20 mouse cellular contexts compared by ENCODE assay signal in the genomic region with DNA sequence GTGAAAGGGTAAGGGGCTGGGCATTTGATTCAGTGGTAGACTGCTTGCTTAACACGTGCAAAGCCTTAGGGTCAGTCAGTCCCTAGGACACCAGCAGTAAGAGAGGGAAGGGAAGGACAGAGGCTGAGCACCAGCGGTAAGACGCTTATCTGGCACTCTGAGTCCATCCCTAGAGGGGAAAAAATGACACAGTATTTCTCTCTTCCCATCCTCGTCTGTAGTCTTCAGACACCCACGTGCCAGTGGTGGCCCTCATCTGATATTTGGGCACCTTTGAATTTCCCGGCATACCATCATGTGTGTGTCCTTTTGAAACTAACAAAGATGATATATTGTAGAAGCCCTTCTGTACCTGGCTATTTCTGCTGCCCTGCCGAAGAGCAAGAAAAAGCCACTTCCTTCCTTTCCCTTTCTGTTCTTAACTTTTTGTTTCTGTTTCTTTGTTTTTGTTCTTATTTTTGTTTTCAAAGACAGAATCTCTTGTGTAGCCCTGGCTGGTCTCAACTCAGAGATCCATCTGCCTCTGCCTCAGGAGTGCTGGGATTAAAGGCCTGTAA. TPM values are rescaled to one million over a fixed set of nuclear protein-coding genes. Genes with fewer than 3 reads are reported as not detected.
DNase-seq lines count a peak whose midpoint lies in the region; ATAC-seq and TF ChIP-seq lines count a peak whose summit lies in the region.
"Had no signal": no experiment of that assay in that cellular context is flagged by ENCODE, and none has a peak within 500 bp of the region (broad histone marks: within the 10 kb centered on the region; RNA-seq: fewer than 3 reads in every experiment).

No protein-coding gene starts in this region.

- H3K9ac ChIP-seq in liver, postnatal 0 days (replicated peaks): no peak overlapping the region
- peak overlapping the region; percentile 31; the same call in 1 of the 2 replicates for H3K9ac ChIP-seq in CH12.LX (ENCODE audit: insufficient read depth, low read depth)
- H3K9ac ChIP-seq: forebrain, embryonic 13.5 days; heart, embryonic 12.5 days; lung, embryonic 14.5 days; midbrain, embryonic 13.5 days had no signal

- no peak for DNase-seq in liver, postnatal 0 days
- DNase-seq in liver: no peak
- peak; percentile 64 for DNase-seq in A20 (ENCODE audit: low read depth, low spot score)
- DNase-seq in CH12.LX (ENCODE audit: extremely low read depth): peak; percentile 38
- DNase-seq in cerebellum, adult 8-10 months: no peak
- DNase-seq in limb, embryonic 10.5 days (ENCODE audit: low spot score): no peak
- DNase-seq: adrenal gland, postnatal 25 days; cerebellum, adult 2 months; heart, postnatal 36 days; layer of hippocampus, postnatal 36 days; lung, embryonic 14.5 days; lung, postnatal 4 days; spleen, adult 18-20 months had no signal

- peaks cover under 1% of the 10 kb centered on the region; the same call in 1 of the 2 replicates for H3K4me1 ChIP-seq in liver, postnatal 0 days (ENCODE audit: insufficient read depth)
- peaks cover 8 to 18% of the 10 kb centered on the region in 2 experiments for H3K4me1 ChIP-seq in CH12.LX (ENCODE audit: control insufficient read depth in 1 of 2, insufficient read depth in 2 of 2)
- H3K4me1 ChIP-seq in limb, embryonic 10.5 days: peaks cover 24% of the 10 kb centered on the region

- ATAC-seq in liver, postnatal 0 days: no peak
- ATAC-seq in neutrophil, adult 5-6 weeks (ENCODE audit: extremely low read depth, insufficient number of reproducible peaks, low FRiP score, poor library complexity, severe bottlenecking): peak; percentile 34; the same call in 1 of the 2 replicates
- ATAC-seq: forebrain, embryonic 13.5 days; hindbrain, embryonic 16.5 days; midbrain, embryonic 13.5 days had no signal

- H3K27me3 ChIP-seq in liver, postnatal 0 days (ENCODE audit: insufficient read depth, low read length): no peaks in the 10 kb centered on the region
- H3K27me3 ChIP-seq in CH12.LX (replicated peaks): no peaks in the 10 kb centered on the region
- H3K27me3 ChIP-seq in limb, embryonic 10.5 days (ENCODE audit: low read depth, poor library complexity, severe bottlenecking): no peaks in the 10 kb centered on the region
- H3K27me3 ChIP-seq: forebrain, embryonic 13.5 days; heart, embryonic 12.5 days; midbrain, embryonic 13.5 days had no signal

- TF ChIP-seq POLR2A in CH12.LX (IDR thresholded peaks at IDR 0.05; ENCODE audit: low read depth, low read length): no peak

- WGBS in liver, postnatal 0 days (ENCODE audit: insufficient replicate concordance): 22% methylated on average over 7 of the region's 7 CpGs
- 79% methylated on average over 7 of the region's 7 CpGs for WGBS in limb, embryonic 10.5 days

- dilution Hi-C loops in CH12.LX (cut with MboI; ENCODE audit: extremely low pct_ligation_motif_present, extremely low pct_unique_long_range_greater_than_20kb, low sequenced_read_pairs): no loop called here

- no peak overlapping the region for H3K4me3 ChIP-seq in liver, postnatal 0 days (ENCODE audit: low read depth, low read length)
- no peak overlapping the region for H3K4me3 ChIP-seq in CH12.LX (replicated peaks in 1 of 3; ENCODE audit: low read depth in 2 of 3, low read length in 2 of 3, poor library complexity in 1 of 3)
- H3K4me3 ChIP-seq in limb, embryonic 10.5 days: no peak overlapping the region
- H3K4me3 ChIP-seq: forebrain, embryonic 13.5 days; heart, embryonic 12.5 days; midbrain, embryonic 13.5 days had no signal

- no peak for TF ChIP-seq RAD21 in CH12.LX (IDR thresholded peaks at IDR 0.05; ENCODE audit: low read depth, low read length)

- no peaks in the 10 kb centered on the region for H3K9me3 ChIP-seq in liver, postnatal 0 days (ENCODE audit: low read length)
- no peaks in the 10 kb centered on the region for H3K9me3 ChIP-seq in CH12.LX (replicated peaks; ENCODE audit: low read length)
- H3K9me3 ChIP-seq in limb, embryonic 10.5 days (replicated peaks): no peaks in the 10 kb centered on the region
- H3K9me3 ChIP-seq: forebrain, embryonic 13.5 days; heart, embryonic 12.5 days; midbrain, embryonic 13.5 days had no signal

- in situ Hi-C loops in CH12.LX (cut with MboI; ENCODE audit: low pct_ligation_motif_present, low pct_unique_long_range_greater_than_20kb, low sequenced_read_pairs): loop anchor here (25.0 kb wide), 1 partner anchor 416 kb away; no protein-coding TSS in a partner anchor

- peak overlapping the region; percentile 10 for H3K4me2 ChIP-seq in liver, postnatal 0 days (ENCODE audit: low read depth, low read length)
- peak overlapping the region; percentile 44; the same call in 1 of the 2 replicates for H3K4me2 ChIP-seq in CH12.LX (ENCODE audit: insufficient read depth, low read depth, poor library complexity, severe bottlenecking)
- H3K4me2 ChIP-seq: forebrain, embryonic 13.5 days; heart, embryonic 12.5 days; liver, embryonic 11.5 days; lung, embryonic 14.5 days; midbrain, embryonic 13.5 days had no signal

- TF ChIP-seq EP300 in liver, postnatal 0 days (IDR thresholded peaks at IDR 0.05; ENCODE audit: low read depth): no peak
- TF ChIP-seq EP300 in CH12.LX (IDR thresholded peaks at IDR 0.05; ENCODE audit: low read length): peak; percentile 70

- TF ChIP-seq CTCF in liver, postnatal 0 days (IDR thresholded peaks at IDR 0.05; ENCODE audit: low read depth): no peak
- TF ChIP-seq CTCF in CH12.LX (conservative IDR thresholded peaks at IDR 0.05 in 1 of 2, IDR thresholded peaks at IDR 0.05 in 1 of 2; ENCODE audit: low read depth in 2 of 2, low read length in 2 of 2): no peak

- H3K27ac ChIP-seq in liver, postnatal 0 days (ENCODE audit: low read depth): 0 out of 2 replicates have a peak overlapping the region, but pooled peaks have one; percentile 1
- H3K27ac ChIP-seq in CH12.LX (ENCODE audit: insufficient read depth, low read depth): no peak overlapping the region
- no peak overlapping the region for H3K27ac ChIP-seq in limb, embryonic 10.5 days
- H3K27ac ChIP-seq: forebrain, embryonic 13.5 days; midbrain, embryonic 13.5 days had no signal

- peaks cover 2% of the 10 kb centered on the region; the same call in 1 of the 2 replicates for H3K36me3 ChIP-seq in liver, postnatal 0 days (replicated peaks; ENCODE audit: insufficient read depth, low read length)
- H3K36me3 ChIP-seq in CH12.LX (replicated peaks in 1 of 2; ENCODE audit: control insufficient read depth in 1 of 2, insufficient read depth in 1 of 2, low read length in 1 of 2): peaks cover 0 to 24% of the 10 kb centered on the region in 2 experiments
- peaks cover 46% of the 10 kb centered on the region for H3K36me3 ChIP-seq in limb, embryonic 10.5 days
- H3K36me3 ChIP-seq: heart, embryonic 12.5 days; midbrain, embryonic 13.5 days had no signal

- H3K79me2 ChIP-seq in CH12.LX (replicated peaks; ENCODE audit: control insufficient read depth, extremely low read depth, insufficient read depth, poor library complexity, severe bottlenecking): no peaks in the 10 kb centered on the region

TF ChIP-seq in CH12.LX, 34 proteins besides CTCF, POLR2A, EP300 and RAD21 (continues in another document):
- TF ChIP-seq BHLHE40 (IDR thresholded peaks at IDR 0.05; ENCODE audit: low read depth, low read length) (peak; percentile 88), ETS1 (conservative IDR thresholded peaks at IDR 0.05; ENCODE audit: low read depth, low read length) (peak; percentile 51; the same call in 1 of the 2 replicates), MYC (IDR thresholded peaks at IDR 0.05; ENCODE audit: low read depth, low read length) (peak; percentile 78), TCF12 (IDR thresholded peaks at IDR 0.05; ENCODE audit: low read depth, low read length) (no peak), E2F4 (IDR thresholded peaks at IDR 0.05; ENCODE audit: insufficient replicate concordance, low read depth, low read length) (no peak), POLR2AphosphoS2 (IDR thresholded peaks at IDR 0.05; ENCODE audit: low read depth, low read length) (no peak), PAX5 (IDR thresholded peaks at IDR 0.05; ENCODE audit: low read length) (no peak), MAX (IDR thresholded peaks at IDR 0.05; ENCODE audit: low read length) (peak; percentile 92), MXI1 (IDR thresholded peaks at IDR 0.05; ENCODE audit: low read depth, low read length) (peak; percentile 86)

RNA-seq across cellular contexts. Expression of a gene that starts 17.0 kb away (rescaled TPM):
- 37.0 and 41.7 TPM in 2 replicates for polyA plus RNA-seq in liver, postnatal 0 days (2015; fragmentation: Nextera tagmentation; extraction: Ambion mirVana)
- 30.9 and 38.1 TPM in 2 replicates for total RNA-seq in CH12.LX (2012; rRNA removed)
- total RNA-seq in CH12.LX (2014; rRNA removed): 29.8 and 33.8 TPM in 2 replicates
- 63.6 and 65.7 TPM in 2 replicates for polyA plus RNA-seq in CH12.LX (2012; ENCODE audit: insufficient read length, low read depth)
- 38.6 and 47.6 TPM in 2 replicates for total RNA-seq in neutrophil, adult 5-6 weeks (2017)
- 104 and 109 TPM in 2 replicates for polyA plus RNA-seq in limb, embryonic 10.5 days (2016; fragmentation: Nextera tagmentation; extraction: Ambion mirVana)

RNA-seq across cellular contexts. Expression of a gene that starts 18.5 kb away (rescaled TPM):
- 4.8 and 6.1 TPM in 2 replicates for polyA plus RNA-seq in liver, postnatal 0 days (2015; fragmentation: Nextera tagmentation; extraction: Ambion mirVana)
- total RNA-seq in CH12.LX (2012; rRNA removed): 3.8 and 5.1 TPM in 2 replicates
- 1.3 and 1.7 TPM in 2 replicates for total RNA-seq in CH12.LX (2014; rRNA removed)
- polyA plus RNA-seq in CH12.LX (2012; ENCODE audit: insufficient read length, low read depth): 6.7 and 7.8 TPM in 2 replicates
- 36.8 and 38.4 TPM in 2 replicates for total RNA-seq in neutrophil, adult 5-6 weeks (2017)
- 12.0 and 14.0 TPM in 2 replicates for polyA plus RNA-seq in limb, embryonic 10.5 days (2016; fragmentation: Nextera tagmentation; extraction: Ambion mirVana)

RNA-seq across cellular contexts. Expression of a gene that starts 20.9 kb away (rescaled TPM):
- not detected in 2 replicates for polyA plus RNA-seq in liver, postnatal 0 days (2015; fragmentation: Nextera tagmentation; extraction: Ambion mirVana)
- total RNA-seq in CH12.LX (2012; rRNA removed) (0.64 and 1.3 TPM in 2 replicates), CH12.LX (2014; rRNA removed) (0.28 TPM in 1 of 2 replicates, not detected in the other)
- polyA plus RNA-seq in CH12.LX (2012; ENCODE audit: insufficient read length, low read depth): 0.57 and 0.82 TPM in 2 replicates
- total RNA-seq in neutrophil, adult 5-6 weeks (2017): 1.3 and 1.4 TPM in 2 replicates
- polyA plus RNA-seq in limb, embryonic 10.5 days (2016; fragmentation: Nextera tagmentation; extraction: Ambion mirVana): 1.0 and 2.7 TPM in 2 replicates
- total RNA-seq: adrenal gland, postnatal 25 days; gastrocnemius, postnatal 4 days had no signal

RNA-seq across cellular contexts. Expression of a gene that starts 21.8 kb away (rescaled TPM):
- polyA plus RNA-seq in liver, postnatal 0 days (2015; fragmentation: Nextera tagmentation; extraction: Ambion mirVana): not detected in 2 replicates
- total RNA-seq in CH12.LX (2012; rRNA removed): 0.13 TPM in 1 of 2 replicates, not detected in the other
- not detected in 2 replicates for total RNA-seq in CH12.LX (2014; rRNA removed)
- polyA plus RNA-seq in CH12.LX (2012; ENCODE audit: insufficient read length, low read depth): not detected in 2 replicates
- not detected in 2 replicates for total RNA-seq in neutrophil, adult 5-6 weeks (2017)
- 0.24 TPM in 1 of 2 replicates, not detected in the other for polyA plus RNA-seq in limb, embryonic 10.5 days (2016; fragmentation: Nextera tagmentation; extraction: Ambion mirVana)
- total RNA-seq: adrenal gland, postnatal 25 days; gastrocnemius, postnatal 4 days; heart, postnatal 36 days had no signal
- polyA plus RNA-seq: liver, embryonic 11.5 days; lung, embryonic 14.5 days had no signal

RNA-seq across cellular contexts. Expression of a gene that starts 33.2 kb away (rescaled TPM):
- 4.3 and 5.8 TPM in 2 replicates for polyA plus RNA-seq in liver, postnatal 0 days (2015; fragmentation: Nextera tagmentation; extraction: Ambion mirVana)
- 51.9 and 57.4 TPM in 2 replicates for total RNA-seq in CH12.LX (2012; rRNA removed)
- 45.9 and 58.3 TPM in 2 replicates for total RNA-seq in CH12.LX (2014; rRNA removed)
- 81.7 and 87.0 TPM in 2 replicates for polyA plus RNA-seq in CH12.LX (2012; ENCODE audit: insufficient read length, low read depth)
- total RNA-seq in neutrophil, adult 5-6 weeks (2017): 13.6 and 16.9 TPM in 2 replicates
- polyA plus RNA-seq in limb, embryonic 10.5 days (2016; fragmentation: Nextera tagmentation; extraction: Ambion mirVana): 26.0 and 26.1 TPM in 2 replicates

Comparison
In these comparisons a context has a peak if more than half of its experiments do, and no peak if none do; other contexts are left out.
1. DNase-seq: peak in A20 (single experiment) and CH12.LX (single experiment); none in liver, postnatal 0 days (single experiment), liver (single experiment), cerebellum, adult 8-10 months (single experiment) and limb, embryonic 10.5 days (single experiment).